Mouse (Mus musculus) bone marrow, adult 2 months (tissue): ENCODE data around the gene Hist1h4a. TPM values are rescaled to one million over a fixed set of nuclear protein-coding genes. Genes with fewer than 3 reads are reported as not detected.
"Not testable (repeated sequence)": the region's sequence is repeated elsewhere in the genome, so short reads cannot be mapped to it uniquely, and the experiment has no call there.

Source experiments
- H3K27ac ChIP-seq: fragments of 200-500 bp; 2 replicates; pipeline ENCODE4 v1.5.1; 2012; ENCODE audit warnings: low read depth, mild to moderate bottlenecking, control low read depth, inconsistent platforms, low read length; ENCODE audit not compliant: control insufficient read depth, poor library complexity, insufficient read depth
- H3K4me1 ChIP-seq: fragments of 200-500 bp; 2 replicates; pipeline ENCODE4 v1.6.1; 2011; ENCODE audit warnings: low read length; ENCODE audit not compliant: control insufficient read depth, insufficient read depth
- H3K4me3 ChIP-seq: fragments of 200-500 bp; replicated peaks from 2 replicates; pipeline ENCODE3; 2011; ENCODE audit warnings: mild to moderate bottlenecking, low read depth, low read length, control low read depth; ENCODE audit not compliant: control insufficient read depth
- CTCF ChIP-seq: fragments of 200-500 bp; IDR thresholded peaks from 2 replicates; pipeline ENCODE4 v1.5.1; 2011; ENCODE audit warnings: low read length, control low read depth; ENCODE audit not compliant: control insufficient read depth, insufficient read depth
- POLR2A ChIP-seq: fragments of 200-500 bp; IDR thresholded peaks from 2 replicates; pipeline ENCODE4 v1.6.1; 2011; ENCODE audit warnings: low read depth, mild to moderate bottlenecking, control low read depth, low read length, borderline replicate concordance; ENCODE audit not compliant: control insufficient read depth
- WGBS: fragments of 180-500 bp; shearing (Covaris S2); methylation state at CpG from one replicate; pipeline ENCODE4 v1.1.7; 2018; 5-methylcytosine and 5-hydroxymethylcytosine counted together
- polyA plus RNA-seq: library from polyadenylated mRNA; stranded (reverse); fragments of >200 nt; gene quantifications from 2 replicates; pipeline ENCODE4 v1.2.4, GENCODE M21; 2011; ENCODE audit warnings: low replicate concordance; ENCODE audit not compliant: missing spikeins, insufficient read depth, insufficient read length

The Hist1h4a gene
- polyA plus RNA-seq, 1 experiment, result 98.3 TPM

DNA sequence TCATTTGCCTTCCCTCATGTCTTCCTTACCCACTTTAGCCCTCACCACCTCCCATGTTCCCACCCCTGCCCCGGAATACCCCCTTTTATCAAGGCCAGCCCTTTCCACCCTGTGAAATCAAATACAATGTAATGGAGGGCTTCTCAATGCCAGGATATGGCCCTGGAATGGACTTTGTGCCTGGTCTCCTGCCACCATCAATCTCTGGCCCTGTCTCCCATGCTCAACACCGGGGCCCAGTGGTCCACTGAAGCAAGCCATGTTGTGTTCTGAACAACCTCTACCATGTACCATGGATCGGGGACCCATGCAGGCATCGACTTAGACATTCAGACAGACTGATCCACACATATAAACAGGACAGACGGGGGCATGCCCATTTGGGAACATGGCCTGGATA, 31.3 kb downstream of the Hist1h4a start:
- peaks cover 6% of the 10 kb centered on the region; the same call in 1 of the 2 replicates for H3K4me1 ChIP-seq
- no peak for TF ChIP-seq POLR2A
- TF ChIP-seq CTCF, result no peak
- H3K27ac ChIP-seq, result no peak overlapping the region; the same call in 1 of the 2 replicates
- H3K4me3 ChIP-seq, result no peak overlapping the region
- WGBS, result 87% methylated on average over 5 of the region's 5 CpGs

DNA sequence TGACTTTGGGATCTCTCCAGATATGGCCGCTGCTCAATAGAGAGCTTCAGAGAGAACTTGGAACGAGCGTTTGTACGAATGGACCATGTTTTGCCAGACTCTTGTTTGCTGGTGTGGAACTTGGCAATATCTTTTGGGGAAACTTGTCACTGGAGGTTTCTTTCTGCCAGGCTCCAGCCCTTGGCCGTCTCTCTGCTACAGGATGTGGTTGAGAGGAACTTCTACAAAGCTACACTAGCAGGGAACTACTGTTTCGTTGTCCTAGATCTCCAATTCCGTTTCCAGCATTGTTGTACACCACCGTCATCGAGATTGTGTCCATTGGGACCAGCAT, 31.9 kb downstream of the Hist1h4a start:
- 10% methylated on average over 9 of the region's 9 CpGs for WGBS
- TF ChIP-seq POLR2A (no peak), CTCF (no peak)
- H3K4me3 ChIP-seq, result no peak overlapping the region
- peaks cover 6% of the 10 kb centered on the region; the same call in 1 of the 2 replicates for H3K4me1 ChIP-seq
- peak overlapping the region; percentile 65 for H3K27ac ChIP-seq

DNA sequence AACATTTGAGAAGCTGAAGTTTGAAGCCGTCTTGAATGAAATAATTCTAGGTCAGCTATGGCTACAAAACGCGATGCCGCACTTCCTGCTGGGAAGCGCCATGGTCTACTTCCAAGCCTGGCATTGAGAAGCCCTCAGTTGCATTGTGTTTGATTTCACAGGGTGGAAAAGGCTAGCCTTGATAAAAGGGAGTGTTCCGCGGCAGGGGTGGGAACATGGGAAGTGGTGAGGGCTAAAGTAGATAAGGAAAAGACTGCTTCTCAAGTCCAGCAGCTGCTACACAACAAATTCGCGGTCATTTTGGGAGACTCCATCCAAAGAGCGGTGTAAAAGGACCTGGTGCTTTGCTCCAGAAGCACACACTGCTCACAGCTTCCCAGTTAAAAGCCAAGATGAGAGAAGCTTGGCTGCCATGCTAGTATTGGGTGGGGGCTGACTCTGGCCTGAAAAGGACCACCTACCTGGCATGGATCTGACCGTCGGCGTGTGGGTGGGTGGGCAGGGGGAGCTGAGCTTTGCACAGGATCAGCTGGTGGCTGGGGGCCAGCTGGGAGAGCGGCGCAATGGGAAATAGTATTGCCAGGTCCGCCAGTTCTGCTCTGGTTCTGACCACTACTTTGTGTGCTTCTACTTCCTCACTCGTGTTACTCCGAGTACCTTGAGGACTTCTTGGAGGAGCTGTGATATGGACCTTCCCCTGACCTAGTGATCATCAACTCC, 32.4 kb downstream of the Hist1h4a start:
- H3K27ac ChIP-seq, result peak overlapping the region; percentile 65
- no peak for TF ChIP-seq POLR2A
- no peak for TF ChIP-seq CTCF
- H3K4me1 ChIP-seq, result peaks cover 6% of the 10 kb centered on the region; the same call in 1 of the 2 replicates
- H3K4me3 ChIP-seq, result no peak overlapping the region
- 57% methylated on average over 18 of the region's 18 CpGs for WGBS

DNA sequence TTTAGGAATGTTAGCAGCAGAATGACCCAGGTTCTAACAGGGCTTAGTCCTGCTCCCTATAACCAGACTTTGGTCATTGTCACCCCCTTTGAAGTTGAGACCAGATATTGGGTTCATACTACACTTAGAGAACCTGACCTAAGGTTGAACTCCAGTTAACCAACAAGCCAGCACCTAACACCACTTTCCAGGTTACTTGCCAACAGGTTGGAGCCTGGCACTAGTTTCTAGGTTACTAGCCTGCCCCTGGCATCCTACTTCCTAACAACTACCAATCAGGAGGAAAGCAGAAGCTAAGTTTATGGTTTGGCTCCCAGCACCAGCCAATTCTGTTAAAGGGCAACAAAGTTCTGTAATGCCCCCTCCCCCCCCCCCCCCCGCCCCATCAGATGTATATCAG, 35.8 kb downstream of the Hist1h4a start:
- 40% methylated on average over 1 of the region's 1 CpGs for WGBS
- Histone ChIP-seq H3K27ac (no peak overlapping the region), H3K4me3 (no peak overlapping the region), H3K4me1 (peaks cover 6% of the 10 kb centered on the region; the same call in 1 of the 2 replicates)
- no peak for TF ChIP-seq POLR2A
- no peak for TF ChIP-seq CTCF

DNA sequence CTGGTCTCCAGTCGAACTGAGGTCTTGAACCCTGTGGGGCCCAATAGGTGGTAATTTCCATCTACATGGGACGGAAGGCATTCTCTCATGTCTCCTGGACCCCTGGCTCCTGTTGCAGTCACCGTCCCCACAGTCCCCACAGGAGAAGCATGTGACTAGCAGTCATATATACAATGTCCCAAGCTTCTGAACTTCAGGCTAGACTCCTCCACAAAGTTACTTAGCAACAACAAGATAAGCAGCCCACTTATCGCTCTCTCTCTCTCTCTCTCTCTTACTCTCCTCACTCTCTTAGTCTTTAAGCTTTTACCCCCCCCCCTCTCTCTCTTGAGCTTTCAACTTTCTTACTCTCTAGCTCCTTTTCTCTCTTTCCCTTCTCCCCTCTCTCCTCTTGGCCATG, 36.8 kb downstream of the Hist1h4a start:
- H3K4me3 ChIP-seq, result no peak overlapping the region
- H3K27ac ChIP-seq, result no peak overlapping the region
- TF ChIP-seq POLR2A (no peak), CTCF (no peak)
- WGBS, result 74% methylated on average over 4 of the region's 4 CpGs
- peaks cover 4% of the 10 kb centered on the region; the same call in 1 of the 2 replicates for H3K4me1 ChIP-seq

DNA sequence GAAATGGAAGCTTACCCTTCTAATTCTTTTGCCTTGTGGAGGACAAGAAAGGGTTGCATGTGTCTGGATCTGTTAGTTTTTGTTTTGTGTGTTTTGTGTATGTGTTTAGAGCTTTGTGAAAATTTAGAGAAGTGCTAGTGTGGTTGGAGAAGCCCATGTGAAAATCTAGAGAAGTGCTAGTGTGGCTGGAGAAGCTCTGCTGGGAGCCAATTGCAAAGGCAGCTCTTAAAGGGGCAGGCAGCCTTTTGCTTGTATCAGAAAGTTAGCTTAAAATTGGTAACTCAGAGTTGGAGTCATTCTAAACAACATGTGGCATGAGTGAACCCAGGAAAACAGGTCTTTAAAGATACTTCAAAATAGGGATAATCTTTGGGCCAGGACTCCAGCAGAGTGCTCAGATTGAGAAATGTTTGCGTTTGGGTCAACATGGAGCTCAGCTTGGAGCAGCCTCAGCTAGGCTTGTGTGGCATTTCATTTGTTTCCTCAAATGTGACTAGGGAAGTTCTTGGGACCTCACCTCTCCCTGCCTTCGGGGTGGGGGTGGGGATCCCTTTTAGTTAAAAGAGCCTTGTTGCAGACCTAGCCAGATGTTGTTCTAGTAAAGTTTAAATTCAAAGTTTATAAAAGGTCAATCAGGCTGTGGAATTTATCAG, 43.3 kb downstream of the Hist1h4a start:
- 19% methylated on average over 2 of the region's 2 CpGs for WGBS
- not testable (repeated sequence) for H3K4me3 ChIP-seq, H3K4me1 ChIP-seq
- peak overlapping the region; percentile 69; the same call in 1 of the 2 replicates for H3K27ac ChIP-seq

DNA sequence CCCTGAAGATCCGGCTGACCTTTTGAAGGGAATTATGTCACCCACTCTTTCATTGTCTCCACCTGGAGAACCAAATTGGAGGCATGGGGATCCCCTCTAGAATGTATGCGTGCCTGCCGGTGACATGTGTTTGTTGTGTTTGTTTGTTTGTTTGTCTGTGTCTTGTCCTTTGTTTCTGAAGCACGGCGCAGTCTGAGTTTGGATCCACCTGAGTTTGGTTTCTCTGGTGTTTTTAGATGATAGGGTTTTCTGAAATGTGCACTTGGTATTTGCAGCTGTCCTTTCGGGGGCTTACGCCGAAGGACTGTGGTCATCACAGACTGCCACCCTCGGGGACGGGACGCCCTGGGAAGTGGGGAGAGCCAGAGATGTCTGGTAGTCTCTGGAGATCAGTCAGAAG, 43.9 kb downstream of the Hist1h4a start:
- TF ChIP-seq POLR2A (no peak), CTCF (no peak)
- H3K4me1 ChIP-seq, result no peaks in the 10 kb centered on the region; the same call in 1 of the 2 replicates
- no peak overlapping the region for H3K4me3 ChIP-seq
- 62% methylated on average over 11 of the region's 11 CpGs for WGBS
- H3K27ac ChIP-seq, result peak overlapping the region; percentile 69

DNA sequence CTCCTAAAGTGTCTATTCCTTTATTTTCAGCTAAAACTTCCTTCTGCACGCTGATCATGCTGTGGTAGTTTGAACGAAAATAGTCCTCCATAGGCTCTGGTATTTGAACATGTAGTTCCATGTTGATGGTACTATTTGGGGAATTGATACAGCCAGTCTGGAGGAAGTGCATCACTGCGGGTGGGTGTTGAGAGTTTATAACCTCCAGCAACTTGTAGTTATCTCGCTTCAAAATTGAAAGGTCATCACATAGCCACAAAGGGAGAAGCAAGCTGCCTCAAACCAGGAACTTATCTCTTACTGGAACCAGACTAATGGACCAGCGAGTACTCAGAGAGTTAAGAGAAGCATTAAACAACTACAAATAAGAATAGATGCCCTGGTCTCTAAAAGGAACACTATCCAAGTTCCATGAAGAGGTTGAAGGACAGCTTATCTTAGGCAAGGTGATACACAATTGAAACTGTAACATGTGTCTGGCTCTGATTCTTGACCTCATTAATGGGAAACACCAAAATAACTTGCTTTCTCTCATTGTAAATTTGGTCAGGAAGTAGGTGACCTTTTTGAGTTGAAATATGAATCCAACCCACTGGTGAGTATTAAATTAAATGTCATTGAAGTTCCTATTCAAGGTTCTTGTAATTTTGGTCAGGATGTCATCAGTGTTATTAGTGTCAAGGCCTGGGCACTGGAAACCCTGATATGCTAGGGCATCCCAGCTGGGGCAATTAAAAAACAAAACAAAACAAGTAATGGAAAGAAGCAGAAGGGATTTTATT, 44.6 kb downstream of the Hist1h4a start:
- 33% methylated on average over 5 of the region's 5 CpGs for WGBS
- no peak overlapping the region for H3K27ac ChIP-seq

More for the DNA sequence above, 44.6 kb downstream of the Hist1h4a start:
- Histone ChIP-seq H3K4me1 (no peaks in the 10 kb centered on the region; the same call in 1 of the 2 replicates), H3K4me3 (no peak overlapping the region)
- TF ChIP-seq CTCF, result no peak
- no peak for TF ChIP-seq POLR2A

Other genes with a start within 250 kb of the Hist1h4a start
- gene Hist1h4h, start 230.2 kb downstream of the Hist1h4a start, polyA plus RNA-seq, result 23.3 and 39.5 TPM in 2 replicates
- gene Hist1h2af, start 227.3 kb downstream of the Hist1h4a start, polyA plus RNA-seq, result 105 and 151 TPM in 2 replicates
- 16.1 and 17.7 TPM in 2 replicates for gene Hist1h3g, start 225.8 kb downstream of the Hist1h4a start, polyA plus RNA-seq
- gene Hist1h2bh, start 217.8 kb downstream of the Hist1h4a start, polyA plus RNA-seq, result 6.8 and 11.4 TPM in 2 replicates
- gene Hist1h3f, start 217.2 kb downstream of the Hist1h4a start, polyA plus RNA-seq, result 3.0 and 6.4 TPM in 2 replicates
- gene Hist1h4f, start 209.6 kb downstream of the Hist1h4a start, polyA plus RNA-seq, result 114 and 284 TPM in 2 replicates
- gene Hist1h1d, start 208.0 kb downstream of the Hist1h4a start, polyA plus RNA-seq, result 9.7 and 12.7 TPM in 2 replicates
- 5.3 and 12.9 TPM in 2 replicates for gene Hist1h3e, start 198.9 kb downstream of the Hist1h4a start, polyA plus RNA-seq
- 12.5 and 23.9 TPM in 2 replicates for gene Hist1h2ae, start 190.0 kb downstream of the Hist1h4a start, polyA plus RNA-seq
- gene Hist1h2bg, start 189.8 kb downstream of the Hist1h4a start, polyA plus RNA-seq, result 65.5 and 109 TPM in 2 replicates
- gene Hist1h2bf, start 187.0 kb downstream of the Hist1h4a start, polyA plus RNA-seq, result 32.4 and 40.5 TPM in 2 replicates
- 2.6 and 4.3 TPM in 2 replicates for gene Hist1h2ad, start 186.8 kb downstream of the Hist1h4a start, polyA plus RNA-seq
- gene Hist1h3d, start 185.5 kb downstream of the Hist1h4a start, polyA plus RNA-seq, result 7.1 and 11.3 TPM in 2 replicates
- gene Hist1h4d, start 179.6 kb downstream of the Hist1h4a start, polyA plus RNA-seq, result 50.4 and 64.8 TPM in 2 replicates
- gene Hist1h2be, start 140.1 kb downstream of the Hist1h4a start, polyA plus RNA-seq, result 9.2 and 11.8 TPM in 2 replicates
- gene Hist1h1e, start 138.7 kb downstream of the Hist1h4a start, polyA plus RNA-seq, result 27.6 and 54.3 TPM in 2 replicates
- 2.0 and 3.7 TPM in 2 replicates for gene Hist1h2ac, start 77.3 kb downstream of the Hist1h4a start, polyA plus RNA-seq
- 42.9 and 54.0 TPM in 2 replicates for gene Hist1h2bc, start 77.0 kb downstream of the Hist1h4a start, polyA plus RNA-seq
- 3.9 TPM in 1 of 2 replicates, not detected in the other for gene Hist1h1t, start 65.4 kb downstream of the Hist1h4a start, polyA plus RNA-seq
- gene Hist1h4c, start 62.8 kb downstream of the Hist1h4a start, polyA plus RNA-seq, result 7.1 and 15.1 TPM in 2 replicates
- gene Hfe, start 50.4 kb downstream of the Hist1h4a start, polyA plus RNA-seq, result 4.0 and 4.5 TPM in 2 replicates
- 78.9 and 108 TPM in 2 replicates for gene Hist1h1c, start 22.4 kb downstream of the Hist1h4a start, polyA plus RNA-seq
- 42.2 and 62.6 TPM in 2 replicates for gene Hist1h3c, start 15.6 kb downstream of the Hist1h4a start, polyA plus RNA-seq
- 65.7 and 136 TPM in 2 replicates for gene Hist1h2bb, start 14.5 kb downstream of the Hist1h4a start, polyA plus RNA-seq
- gene Hist1h2ab, start 10.1 kb downstream of the Hist1h4a start, polyA plus RNA-seq, result 30.3 and 31.4 TPM in 2 replicates
- gene Hist1h3b, start 9.0 kb downstream of the Hist1h4a start, polyA plus RNA-seq, result 19.6 TPM in 1 of 2 replicates, not detected in the other
- gene Hist1h4b, start 4.2 kb downstream of the Hist1h4a start, polyA plus RNA-seq, result 275 and 281 TPM in 2 replicates
- 11.4 and 30.9 TPM in 2 replicates for gene Hist1h3a, start 1.2 kb upstream of the Hist1h4a start, polyA plus RNA-seq
- 38.3 and 41.6 TPM in 2 replicates for gene Hist1h1a, start 2.4 kb upstream of the Hist1h4a start, polyA plus RNA-seq
- not detected in 2 replicates for gene Trim38, start 8.7 kb upstream of the Hist1h4a start, polyA plus RNA-seq
- 1.4 TPM in 1 of 2 replicates, not detected in the other for gene Slc17a2, start 45.8 kb upstream of the Hist1h4a start, polyA plus RNA-seq
- 2.9 TPM in 1 of 2 replicates, not detected in the other for gene Slc17a3, start 78.2 kb upstream of the Hist1h4a start, polyA plus RNA-seq
- not detected in 2 replicates for gene Slc17a1, start 106.5 kb upstream of the Hist1h4a start, polyA plus RNA-seq
- gene Slc17a4, start 153.8 kb upstream of the Hist1h4a start, polyA plus RNA-seq, result not detected in 2 replicates
- not detected in 2 replicates for gene Hist1h2ba, start 172.9 kb upstream of the Hist1h4a start, polyA plus RNA-seq
- gene Hist1h2aa, start 173.2 kb upstream of the Hist1h4a start, polyA plus RNA-seq, result not detected in 2 replicates
- gene Scgn, start 230.0 kb upstream of the Hist1h4a start, polyA plus RNA-seq, result not detected in 2 replicates